Comparison of ENCODE assay signal across 28 mouse cellular contexts in genomic region chr16:54279275-54279674, GRCm38 (mm10).
"Had no signal": no experiment of that assay in that cellular context is flagged by ENCODE, and none has a peak within 500 bp of the region (broad histone marks: within the 10 kb centered on the region; RNA-seq: fewer than 3 reads in every experiment).

No protein-coding gene starts in this region.

- H3K36me3 ChIP-seq: embryonic facial prominence, embryonic 12.5 days; embryonic facial prominence, embryonic 13.5 days; embryonic facial prominence, embryonic 15.5 days; forebrain, embryonic 10.5 days; forebrain, embryonic 12.5 days; forebrain, embryonic 15.5 days; heart, embryonic 10.5 days had no signal

- H3K4me1 ChIP-seq: embryonic facial prominence, embryonic 12.5 days; embryonic facial prominence, embryonic 13.5 days; embryonic facial prominence, embryonic 15.5 days; forebrain, embryonic 10.5 days; forebrain, embryonic 12.5 days; forebrain, embryonic 13.5 days; forebrain, embryonic 15.5 days; heart, embryonic 10.5 days had no signal

- ATAC-seq: forebrain, embryonic 13.5 days; forebrain, embryonic 14.5 days; forebrain, embryonic 15.5 days; forebrain, embryonic 16.5 days; forebrain, postnatal 0 days had no signal

- H3K4me3 ChIP-seq: embryonic facial prominence, embryonic 12.5 days; embryonic facial prominence, embryonic 13.5 days; embryonic facial prominence, embryonic 15.5 days; erythroblast, embryonic 14.5 days; forebrain, embryonic 10.5 days; forebrain, embryonic 12.5 days; forebrain, embryonic 13.5 days; forebrain, embryonic 15.5 days; gastrocnemius, adult 2 months; heart, adult 2 months; heart, embryonic 10.5 days had no signal

- DNase-seq: cerebellum, adult 8-10 months; cerebellum, adult 9-10 months; cerebellum, adult 9-11 months; cerebellum, postnatal 10 days; cerebellum, postnatal 14 days; cerebellum, postnatal 25 days; cerebellum, postnatal 36 days; embryo, embryonic 11 days; forebrain, postnatal 0 days; gastrocnemius, adult 2 months; gastrocnemius, postnatal 10 days; gastrocnemius, postnatal 14 days; gastrocnemius, postnatal 25 days; gastrocnemius, postnatal 36 days; heart, adult 11 months; heart, adult 2 months had no signal

- H3K9ac ChIP-seq: embryonic facial prominence, embryonic 12.5 days; embryonic facial prominence, embryonic 13.5 days; embryonic facial prominence, embryonic 15.5 days; forebrain, embryonic 12.5 days; forebrain, embryonic 13.5 days; forebrain, embryonic 15.5 days; forebrain, postnatal 0 days had no signal

- H3K27ac ChIP-seq: embryonic facial prominence, embryonic 12.5 days; embryonic facial prominence, embryonic 13.5 days; embryonic facial prominence, embryonic 15.5 days; forebrain, embryonic 10.5 days; forebrain, embryonic 12.5 days; forebrain, embryonic 13.5 days; forebrain, embryonic 15.5 days; gastrocnemius, adult 2 months; heart, adult 2 months; heart, embryonic 10.5 days had no signal

- H3K4me2 ChIP-seq: embryonic facial prominence, embryonic 12.5 days; embryonic facial prominence, embryonic 13.5 days; embryonic facial prominence, embryonic 15.5 days; forebrain, embryonic 12.5 days; forebrain, embryonic 13.5 days; forebrain, embryonic 15.5 days; heart, embryonic 11.5 days had no signal

- H3K9me3 ChIP-seq: embryonic facial prominence, embryonic 12.5 days; embryonic facial prominence, embryonic 13.5 days; embryonic facial prominence, embryonic 15.5 days; forebrain, embryonic 10.5 days; forebrain, embryonic 12.5 days; forebrain, embryonic 13.5 days; forebrain, embryonic 15.5 days; heart, embryonic 10.5 days had no signal

- H3K27me3 ChIP-seq: embryonic facial prominence, embryonic 12.5 days; embryonic facial prominence, embryonic 13.5 days; embryonic facial prominence, embryonic 15.5 days; forebrain, embryonic 12.5 days; forebrain, embryonic 13.5 days; forebrain, embryonic 15.5 days had no signal
